Mouse (Mus musculus) c-Kit-positive CD71-negative TER-119-negative erythroid progenitor cells, embryonic 14.5 days (primary cell): ENCODE measurements around the gene Tmem206.

Experiments
- DNase-seq: peaks from one replicate; pipeline ENCODE4 v3.0.0-alpha.2; 2013; ENCODE audit warnings: low read depth

Tmem206 gene

GRCm38 (mm10) chr1:191307766-191308455, 17.8 kb upstream of the Tmem206 start:
- no peak for DNase-seq

DNA sequence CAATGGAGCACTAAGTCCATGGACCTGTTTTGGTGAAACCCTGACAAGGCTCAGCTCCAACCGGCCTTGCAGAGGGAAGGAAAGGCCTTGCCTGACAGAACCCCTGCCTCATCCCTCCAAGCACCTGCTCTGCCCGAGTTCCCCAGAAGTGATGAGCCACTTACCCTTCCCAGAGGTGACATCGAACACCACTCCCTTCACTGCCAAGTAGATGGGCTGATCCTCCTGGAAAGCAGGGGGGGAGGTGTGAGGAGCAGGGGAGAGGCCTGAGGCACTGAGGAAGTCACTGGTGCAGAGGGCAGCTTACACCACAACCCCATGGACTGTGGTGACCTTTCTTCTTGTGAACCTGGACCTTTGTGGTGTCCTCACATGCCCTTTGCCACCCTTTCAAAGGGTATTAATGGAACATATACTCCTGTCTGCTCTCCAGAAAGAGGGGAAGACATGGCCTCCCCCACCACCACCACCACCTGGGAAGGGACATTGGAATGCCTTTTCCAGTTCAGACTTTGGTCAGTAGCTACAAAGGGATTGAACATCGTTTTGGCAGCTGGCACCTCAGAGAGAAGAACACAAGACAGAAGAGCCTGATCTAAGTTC, 14.3 kb upstream of the Tmem206 start:
- no peak for DNase-seq

DNA sequence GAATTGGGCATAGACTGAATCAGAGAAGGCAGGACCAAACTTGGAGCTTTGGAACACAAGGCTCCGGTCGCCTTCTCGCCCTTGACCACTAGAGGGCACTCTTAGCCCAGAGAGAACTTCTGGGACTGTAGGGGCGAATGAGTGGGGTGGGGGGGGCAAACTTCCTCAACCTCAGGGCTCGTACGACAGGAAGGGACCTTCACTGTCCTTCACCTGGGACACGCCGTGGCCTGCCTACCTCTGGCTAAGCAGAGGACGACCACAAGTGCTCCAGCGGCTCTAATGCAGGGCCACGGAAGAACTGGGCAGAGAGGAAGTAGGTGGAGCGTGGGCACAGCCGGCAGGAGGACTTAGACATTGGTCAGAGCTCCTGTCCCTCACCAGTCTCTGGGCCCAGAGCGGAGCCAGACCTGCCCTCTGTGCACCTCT, 13.2 kb upstream of the Tmem206 start:
- peak; percentile 78 for DNase-seq

- no peak for DNase-seq
Measured at GRCm38 (mm10) chr1:191313158-191313557, 12.6 kb upstream of the Tmem206 start.

- DNase-seq = no peak
Measured at GRCm38 (mm10) chr1:191313926-191314325, 11.8 kb upstream of the Tmem206 start.

DNA sequence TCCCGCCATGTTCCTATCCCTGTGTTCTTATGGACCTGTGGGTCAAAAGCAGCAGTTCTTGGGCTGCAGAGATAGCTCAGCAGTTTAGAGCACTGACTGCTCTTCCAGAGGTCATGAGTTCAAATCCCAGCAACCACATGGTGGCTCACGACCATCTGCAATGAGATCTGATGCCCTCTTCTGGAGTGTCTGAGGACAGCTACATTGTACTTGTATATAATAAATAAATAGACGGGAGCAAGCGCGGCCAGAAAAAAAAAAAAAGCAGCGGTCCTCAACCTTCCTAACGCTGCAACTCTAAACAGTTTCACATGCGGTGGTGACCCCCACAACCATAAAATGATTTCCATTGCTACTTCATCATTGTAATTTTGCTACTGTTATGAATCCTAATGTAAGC, 8.9 kb upstream of the Tmem206 start:
- DNase-seq = no peak

- DNase-seq = peak; percentile 33
Measured at GRCm38 (mm10) chr1:191317591-191318196, 8.0 kb upstream of the Tmem206 start, which contains the start of gene Nenf. Nenf (minus strand) TSS chr1:191318194.

- no peak for DNase-seq
Measured at GRCm38 (mm10) chr1:191318686-191319085, 7.0 kb upstream of the Tmem206 start.

- DNase-seq = no peak
Measured at GRCm38 (mm10) chr1:191323381-191323780, 2.3 kb upstream of the Tmem206 start.

- no peak for DNase-seq
Measured at GRCm38 (mm10) chr1:191324733-191325590, 750 bp upstream of the Tmem206 start.

GRCm38 (mm10) chr1:191326233-191326882, 646 bp downstream of the Tmem206 start:
- peak; percentile 29 for DNase-seq

GRCm38 (mm10) chr1:191327258-191327657, 1.5 kb downstream of the Tmem206 start:
- DNase-seq = no peak

DNA sequence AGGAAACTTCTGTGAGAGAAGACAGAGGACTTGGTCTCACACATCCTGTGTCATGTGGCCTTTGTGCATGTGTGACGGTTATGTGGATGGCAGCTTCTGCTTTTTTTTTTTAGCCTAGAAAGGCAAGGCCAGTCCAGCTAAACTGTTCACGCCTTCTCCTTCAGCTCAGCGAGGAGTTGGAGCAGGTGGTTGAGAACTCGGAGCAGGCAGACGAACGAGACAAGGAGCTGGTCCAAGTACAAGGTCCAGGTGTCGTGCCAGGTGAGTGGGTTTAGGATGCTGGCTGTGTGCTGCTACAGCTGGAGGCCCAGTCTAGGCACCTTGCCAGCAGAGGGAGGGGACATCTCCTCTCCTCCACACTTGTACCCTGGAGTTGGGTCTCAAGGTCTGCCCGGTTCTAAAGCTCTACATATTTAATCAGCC, 2.3 kb downstream of the Tmem206 start:
- DNase-seq = no peak

GRCm38 (mm10) chr1:191330356-191330755, 4.6 kb downstream of the Tmem206 start:
- DNase-seq = no peak

DNA sequence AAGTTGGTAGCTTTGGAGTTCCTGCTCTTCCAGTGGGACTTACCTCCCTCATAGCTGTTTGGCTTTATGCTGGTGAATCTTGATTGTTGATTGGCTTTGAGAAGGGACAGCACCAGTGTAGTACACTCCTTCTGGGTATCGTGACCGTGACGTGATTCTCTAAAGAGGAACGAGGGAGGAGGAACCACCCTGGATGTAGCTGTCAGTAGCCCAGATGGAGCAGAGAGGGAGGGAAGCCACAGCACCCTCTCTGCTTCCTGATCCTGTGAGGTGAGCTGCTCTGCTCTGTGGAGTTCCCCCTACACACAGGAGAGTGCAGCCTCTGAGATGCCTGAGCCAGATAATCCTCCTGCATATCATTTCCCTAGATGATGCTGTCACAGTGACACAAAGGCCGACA, 8.8 kb downstream of the Tmem206 start:
- DNase-seq = no peak

- no peak for DNase-seq
Measured at GRCm38 (mm10) chr1:191339876-191340275, 14.2 kb downstream of the Tmem206 start.

GRCm38 (mm10) chr1:191340530-191340929, 14.8 kb downstream of the Tmem206 start:
- no peak for DNase-seq

DNA sequence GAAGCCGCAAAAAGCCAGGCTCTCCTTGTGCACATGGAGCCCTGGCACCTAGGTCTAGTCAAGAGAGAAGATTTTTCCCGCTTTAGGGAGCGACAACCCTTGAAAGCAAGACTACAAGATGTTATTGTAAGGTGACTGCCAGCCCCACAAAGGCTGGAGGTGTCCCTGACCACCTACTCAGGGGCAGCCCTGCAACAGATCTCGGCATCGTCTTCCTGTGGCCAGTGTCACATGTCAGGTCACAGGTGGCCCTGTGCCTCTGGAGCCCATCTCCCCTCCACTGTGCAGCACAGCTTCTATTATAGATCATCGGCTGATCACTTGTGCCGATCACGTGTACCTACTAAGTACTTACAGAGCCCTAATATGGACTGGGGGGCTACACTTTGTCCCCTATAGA, 21.9 kb downstream of the Tmem206 start:
- no peak for DNase-seq

DNA sequence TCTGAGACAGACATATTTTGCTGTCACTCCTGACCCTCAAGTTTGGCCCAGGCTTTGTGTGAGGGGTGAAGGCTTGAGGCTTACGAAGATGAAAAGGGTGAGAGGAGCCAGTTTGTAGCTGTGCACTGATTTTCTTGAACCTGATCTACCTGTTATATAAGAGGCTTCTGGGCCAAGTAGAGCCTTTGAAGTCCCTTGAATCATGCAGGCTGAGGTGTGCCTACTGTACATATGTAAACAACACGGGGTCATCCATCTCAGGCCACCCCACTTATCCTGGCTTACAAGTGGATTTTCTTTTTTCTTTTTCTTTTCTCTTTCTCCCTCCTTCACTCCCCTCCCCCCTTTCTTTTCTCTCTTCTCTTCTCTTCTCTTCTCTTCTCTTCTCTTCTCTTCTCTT, 22.9 kb downstream of the Tmem206 start:
- DNase-seq = no peak

GRCm38 (mm10) chr1:191348996-191349395, 23.3 kb downstream of the Tmem206 start:
- no peak for DNase-seq

DNA sequence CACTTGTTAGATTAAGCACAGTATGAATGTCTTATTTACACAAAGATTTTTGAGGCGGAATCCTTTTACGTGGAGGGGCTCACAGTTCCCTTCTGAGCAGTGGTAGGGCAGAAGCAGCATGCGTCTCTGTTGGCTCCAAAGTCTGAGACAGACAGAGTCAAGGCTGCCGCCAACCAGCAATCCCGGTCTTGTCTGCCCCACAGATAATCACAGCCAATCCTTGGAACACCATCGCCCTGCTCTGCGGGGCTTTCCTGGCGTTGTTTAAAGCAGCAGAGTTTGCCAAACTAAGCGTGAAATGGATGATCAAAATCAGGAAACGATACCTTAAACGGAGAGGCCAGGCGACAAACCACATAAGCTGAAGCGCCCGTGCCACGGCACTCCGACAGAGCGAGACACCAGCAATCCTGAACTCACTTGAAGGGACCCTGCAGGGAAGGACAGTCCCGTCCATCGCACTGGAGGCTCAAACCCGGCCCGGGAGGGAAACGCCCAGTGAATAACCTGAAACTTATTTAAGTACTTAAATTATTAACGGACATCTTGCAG, 23.9 kb downstream of the Tmem206 start:
- no peak for DNase-seq

GRCm38 (mm10) chr1:191350355-191350754, 24.6 kb downstream of the Tmem206 start:
- no peak for DNase-seq
